Mouse (Mus musculus): ENCODE results near the gene Entpd8. TPM values are rescaled to one million over a fixed set of nuclear protein-coding genes. Genes with fewer than 3 reads are reported as not detected.
A peak's percentile ranks its signal among the peaks of the same experiment; 100 is the strongest.

Entpd8 gene
- polyA plus RNA-seq, 1 experiment from 2014 or later = not detected

DNA sequence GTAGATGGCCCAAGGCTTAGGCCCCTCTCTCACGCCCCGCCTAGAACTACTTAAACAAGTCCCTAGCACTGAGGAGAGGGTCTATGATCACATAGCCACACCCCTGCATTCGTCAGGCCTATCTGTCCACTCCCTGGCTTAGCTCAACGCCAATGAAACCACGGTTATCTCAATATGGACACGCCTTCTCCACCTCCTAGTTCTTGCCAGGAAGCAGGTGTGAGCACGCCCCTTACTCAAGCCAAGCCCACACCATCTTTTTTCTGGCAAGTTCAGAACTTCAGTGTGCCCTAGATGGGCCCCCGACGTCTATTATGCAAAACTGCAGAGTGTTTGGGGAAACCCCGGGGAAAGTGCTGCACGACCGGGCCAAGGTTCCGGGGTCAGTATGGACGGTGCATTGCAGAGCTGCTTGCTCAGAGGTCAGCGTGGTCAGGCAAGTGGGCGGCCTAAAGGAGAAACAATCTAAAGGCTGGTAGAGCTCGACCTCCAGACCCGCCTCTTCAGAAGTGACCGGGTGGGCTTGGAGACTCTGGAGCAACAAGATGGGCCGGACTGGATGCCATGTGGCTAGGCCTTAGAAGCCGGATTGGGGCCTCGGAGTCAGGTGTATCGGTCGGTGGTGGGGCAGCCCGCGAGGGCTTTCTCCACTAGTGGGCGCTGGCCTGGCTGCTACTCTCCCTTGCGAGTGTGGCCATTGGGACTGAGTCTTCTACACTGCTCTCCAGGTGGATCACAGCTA lies 15.2 kb downstream of the Entpd8 start, which contains the start of gene Noxa1:
Noxa1 (minus strand) TSS at position 41 of the 742 bp plus-strand sequence.
- peak; percentile 32; the same call in 1 of the 2 replicates for ATAC-seq (ENCODE audit: insufficient number of reproducible peaks, insufficient read depth, low FRiP score, low TSS enrichment, low read depth)
- no peak within 1 kb of the TSS for H3K27ac ChIP-seq
- H3K4me2 ChIP-seq = peak within 1 kb of the TSS; percentile 50
- peak within 1 kb of the TSS; percentile 23 for H3K4me3 ChIP-seq
- H3K36me3 ChIP-seq = no peaks in the 10 kb centered on the region
- H3K27me3 ChIP-seq = peaks cover 36% of the 10 kb centered on the region
- no peaks in the 10 kb centered on the region; the same call in 1 of the 2 replicates for H3K4me1 ChIP-seq
- 47% methylated on average over 28 of the region's 28 CpGs for WGBS
- 0 out of 2 replicates have a peak within 1 kb of the TSS, but pooled peaks have one; percentile 12 for H3K9ac ChIP-seq
- H3K9me3 ChIP-seq = no peaks in the 10 kb centered on the region

DNA sequence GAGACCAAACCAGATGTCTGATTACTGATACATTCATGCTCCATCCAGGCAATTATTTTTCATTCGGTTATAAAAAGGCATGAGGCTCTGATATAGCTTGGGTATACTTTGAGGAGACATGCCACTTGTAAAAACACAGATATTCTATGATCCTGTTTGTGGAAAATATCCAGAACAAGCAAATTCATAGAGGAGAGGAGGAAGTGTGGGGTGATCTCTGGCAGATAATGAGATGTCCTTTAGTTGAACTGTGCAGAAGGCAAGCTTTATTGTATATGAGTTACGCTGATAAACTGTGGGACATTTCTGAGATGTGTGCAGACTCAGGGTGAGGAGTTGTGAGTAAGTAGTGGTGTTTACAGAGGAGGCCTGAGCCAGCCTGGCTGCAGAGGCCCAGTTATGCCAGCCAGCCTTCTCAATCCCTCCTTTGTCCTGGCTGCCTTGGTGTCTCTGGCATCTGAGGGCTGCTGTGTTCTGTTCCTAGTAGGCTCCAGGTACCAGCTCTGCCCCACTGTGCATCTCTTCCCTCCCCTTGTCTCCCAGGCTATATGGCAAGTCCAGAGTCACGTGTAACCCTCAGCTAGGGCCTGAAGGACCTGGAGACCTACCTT lies 18.0 kb downstream of the Entpd8 start:
- H3K27me3 ChIP-seq = peaks cover 25% of the 10 kb centered on the region
- peak overlapping the region; percentile 12; the same call in 1 of the 2 replicates for H3K9ac ChIP-seq
- 59% methylated on average over 3 of the region's 3 CpGs for WGBS
- H3K4me2 ChIP-seq = no peak overlapping the region
- H3K4me1 ChIP-seq = no peaks in the 10 kb centered on the region; the same call in 1 of the 2 replicates
- H3K36me3 ChIP-seq = no peaks in the 10 kb centered on the region
- ATAC-seq (ENCODE audit: insufficient number of reproducible peaks, insufficient read depth, low FRiP score, low TSS enrichment, low read depth) = no peak
- no peaks in the 10 kb centered on the region for H3K9me3 ChIP-seq
- H3K27ac ChIP-seq = no peak overlapping the region
- H3K4me3 ChIP-seq = no peak overlapping the region

DNA sequence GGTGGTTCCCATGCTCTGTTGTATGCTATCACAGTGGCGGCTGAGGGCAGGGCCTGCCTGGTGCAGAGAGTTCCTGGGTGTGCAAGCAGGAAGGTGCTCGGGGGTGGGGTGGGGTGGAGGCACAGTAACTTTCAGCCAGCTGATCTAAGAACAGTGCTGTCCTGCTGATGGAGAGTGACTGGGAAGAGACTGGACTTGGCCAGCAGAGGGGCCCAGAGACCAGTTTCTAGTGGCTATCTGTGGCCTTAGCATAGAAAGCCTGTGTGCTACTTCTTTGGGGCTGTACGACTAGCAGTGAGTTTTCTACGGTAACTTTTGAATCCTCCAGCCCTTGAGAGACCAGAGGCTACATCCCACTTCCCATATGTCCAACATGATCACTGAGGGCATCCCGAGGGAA lies 18.9 kb downstream of the Entpd8 start:
- no peak for ATAC-seq (ENCODE audit: insufficient number of reproducible peaks, insufficient read depth, low FRiP score, low TSS enrichment, low read depth)
- H3K36me3 ChIP-seq = no peaks in the 10 kb centered on the region
- no peak overlapping the region for H3K27ac ChIP-seq
- no peaks in the 10 kb centered on the region for H3K9me3 ChIP-seq
- no peak overlapping the region for H3K9ac ChIP-seq
- 57% methylated on average over 5 of the region's 5 CpGs for WGBS
- H3K4me2 ChIP-seq = no peak overlapping the region
- H3K4me3 ChIP-seq = no peak overlapping the region
- H3K4me1 ChIP-seq = no peaks in the 10 kb centered on the region; the same call in 1 of the 2 replicates
- peaks cover 18% of the 10 kb centered on the region for H3K27me3 ChIP-seq

DNA sequence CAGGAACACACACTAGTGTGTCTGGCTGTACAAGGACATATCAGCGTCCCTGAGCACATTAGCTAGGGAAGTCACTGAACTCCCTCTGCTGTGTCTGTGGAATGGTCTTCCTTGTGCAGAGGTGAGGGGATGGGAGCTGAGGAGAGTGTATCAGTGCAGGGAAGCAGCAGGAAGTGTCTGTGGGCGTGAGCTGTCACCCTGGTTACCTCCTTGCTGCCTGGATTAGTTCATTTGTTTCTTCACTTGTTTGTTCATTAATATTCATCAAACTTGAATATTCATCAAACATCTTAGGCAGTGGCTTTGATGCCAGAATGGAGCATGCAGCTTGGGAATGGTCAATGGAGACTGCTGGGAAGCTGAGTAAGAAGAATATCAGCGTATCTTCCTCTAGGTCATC lies 19.6 kb downstream of the Entpd8 start:
- no peaks in the 10 kb centered on the region; the same call in 1 of the 2 replicates for H3K4me1 ChIP-seq
- peaks cover 10% of the 10 kb centered on the region for H3K27me3 ChIP-seq
- 82% methylated on average over 3 of the region's 3 CpGs for WGBS
- H3K27ac ChIP-seq = no peak overlapping the region
- H3K9me3 ChIP-seq = no peaks in the 10 kb centered on the region
- H3K4me3 ChIP-seq = no peak overlapping the region
- H3K4me2 ChIP-seq = no peak overlapping the region
- ATAC-seq (ENCODE audit: insufficient number of reproducible peaks, insufficient read depth, low FRiP score, low TSS enrichment, low read depth) = no peak
- H3K9ac ChIP-seq = no peak overlapping the region
- H3K36me3 ChIP-seq = no peaks in the 10 kb centered on the region

DNA sequence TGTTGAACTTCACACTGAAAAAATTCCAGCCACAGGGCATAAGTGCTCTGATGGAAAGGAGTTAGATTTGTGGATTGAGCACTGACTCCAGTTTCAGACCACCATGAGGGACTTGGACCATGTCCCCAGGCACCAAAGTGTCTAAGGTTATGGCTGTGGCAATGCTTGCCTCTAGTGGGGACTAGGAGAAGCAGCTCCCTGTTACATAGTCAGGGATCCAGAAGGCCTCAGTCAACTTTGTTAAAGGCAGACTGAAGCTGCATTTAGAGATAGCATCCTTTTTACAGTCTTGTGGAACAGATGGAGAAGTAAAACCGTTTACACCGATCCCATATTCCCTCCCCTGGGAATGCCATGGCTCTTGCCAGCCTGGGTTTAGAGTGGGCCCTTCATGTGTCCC lies 24.0 kb downstream of the Entpd8 start:
- Histone ChIP-seq H3K4me3 (no peak overlapping the region), H3K9ac (no peak overlapping the region), H3K36me3 (no peaks in the 10 kb centered on the region), H3K4me2 (no peak overlapping the region), H3K27ac (no peak overlapping the region), H3K27me3 (no peaks in the 10 kb centered on the region), H3K9me3 (no peaks in the 10 kb centered on the region), H3K4me1 (no peaks in the 10 kb centered on the region)
- 82% methylated on average over 2 of the region's 2 CpGs for WGBS
- ATAC-seq (ENCODE audit: insufficient number of reproducible peaks, insufficient read depth, low FRiP score, low TSS enrichment, low read depth) = no peak

DNA sequence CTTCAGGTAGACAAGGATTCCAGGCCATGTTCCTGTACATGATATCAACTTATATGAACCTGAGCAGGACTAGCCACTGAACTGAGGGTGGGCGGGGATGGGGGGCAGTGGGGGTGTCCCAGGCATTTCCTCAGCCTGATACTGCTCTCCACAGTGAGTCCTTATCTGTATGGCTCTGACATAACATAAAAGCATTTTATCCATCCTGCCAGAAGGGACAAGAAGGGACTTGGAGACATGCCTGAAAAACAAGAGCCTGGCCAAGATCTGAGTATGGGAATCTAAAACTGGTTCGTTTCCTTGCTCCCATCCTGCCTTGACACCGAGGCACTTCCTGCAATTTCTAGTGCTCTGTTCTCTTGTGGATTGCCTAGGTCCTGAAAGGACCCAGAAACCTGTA lies 25.9 kb downstream of the Entpd8 start:
- H3K4me3 ChIP-seq = no peak overlapping the region
- H3K9me3 ChIP-seq = no peaks in the 10 kb centered on the region
- no peak for ATAC-seq (ENCODE audit: insufficient number of reproducible peaks, insufficient read depth, low FRiP score, low TSS enrichment, low read depth)
- 76% methylated on average over 3 of the region's 3 CpGs for WGBS
- H3K27me3 ChIP-seq = no peaks in the 10 kb centered on the region
- H3K4me1 ChIP-seq = no peaks in the 10 kb centered on the region
- H3K36me3 ChIP-seq = no peaks in the 10 kb centered on the region
- no peak overlapping the region for H3K27ac ChIP-seq
- H3K9ac ChIP-seq = no peak overlapping the region
- H3K4me2 ChIP-seq = no peak overlapping the region

DNA sequence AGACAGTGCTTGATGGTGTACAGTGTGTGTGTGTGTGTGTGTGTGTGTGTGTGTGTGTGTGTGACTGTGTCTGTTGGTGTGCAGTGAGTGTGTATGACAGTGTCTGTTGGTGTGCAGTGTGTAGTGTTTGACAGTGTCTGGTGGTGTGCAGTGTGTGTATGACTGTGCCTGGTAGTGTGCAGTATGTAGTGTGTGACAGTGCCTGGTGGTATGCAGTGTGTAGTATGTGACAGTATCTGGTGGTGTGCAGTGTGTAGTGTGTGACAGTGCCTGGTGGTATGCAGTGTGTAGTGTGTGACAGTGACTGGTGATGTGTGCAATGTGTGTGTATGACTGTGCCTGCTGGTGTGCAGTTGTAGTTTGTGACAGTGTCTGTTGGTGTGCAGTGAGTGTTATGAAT lies 29.4 kb downstream of the Entpd8 start:
- no peaks in the 10 kb centered on the region for H3K9me3 ChIP-seq

DNA sequence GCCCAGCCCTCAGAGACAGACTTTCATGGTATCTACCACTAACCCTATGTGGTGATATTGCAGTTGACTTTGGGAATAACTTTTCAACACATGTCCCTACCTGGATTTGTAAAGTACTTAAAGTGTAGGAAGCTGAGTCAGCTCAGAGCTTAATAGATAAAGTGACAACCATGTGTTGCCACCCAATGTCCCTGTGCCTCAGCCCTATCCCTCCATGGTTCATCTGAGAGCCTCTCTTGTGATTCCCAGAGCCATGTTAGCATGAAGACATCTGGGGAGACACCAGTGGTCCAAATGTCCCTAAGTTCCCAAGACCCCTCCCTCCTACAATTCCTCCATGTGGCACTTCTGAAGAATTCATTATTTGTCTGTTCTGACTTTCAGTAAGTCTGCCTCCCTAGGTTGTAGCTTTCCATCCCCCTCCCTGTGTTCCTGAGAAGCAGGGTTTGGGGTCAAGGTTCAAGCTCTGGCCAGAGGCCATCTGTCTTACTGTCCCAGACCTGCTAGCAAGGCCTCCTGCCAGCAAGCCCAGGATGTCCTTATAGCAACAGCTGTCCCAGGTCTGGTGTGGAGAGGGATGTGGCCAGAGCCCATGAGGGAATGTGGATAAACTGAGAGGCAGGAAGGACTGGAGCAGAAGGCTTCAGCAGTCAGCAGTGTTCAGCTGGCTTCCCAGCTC lies 30.5 kb downstream of the Entpd8 start:
- peak overlapping the region; percentile 13; the same call in 1 of the 2 replicates for H3K27ac ChIP-seq
- H3K36me3 ChIP-seq = no peaks in the 10 kb centered on the region
- no peaks in the 10 kb centered on the region for H3K9me3 ChIP-seq
- H3K4me3 ChIP-seq = no peak overlapping the region
- H3K27me3 ChIP-seq = no peaks in the 10 kb centered on the region
- no peaks in the 10 kb centered on the region for H3K4me1 ChIP-seq
- H3K4me2 ChIP-seq = no peak overlapping the region
- no peak overlapping the region for H3K9ac ChIP-seq
- ATAC-seq (ENCODE audit: insufficient number of reproducible peaks, insufficient read depth, low FRiP score, low TSS enrichment, low read depth) = no peak

More for the DNA sequence above, 29.4 kb downstream of the Entpd8 start:
- Histone ChIP-seq H3K4me1 (no peaks in the 10 kb centered on the region), H3K27ac (no peak overlapping the region), H3K9ac (no peak overlapping the region), H3K4me3 (no peak overlapping the region), H3K36me3 (no peaks in the 10 kb centered on the region), H3K4me2 (no peak overlapping the region), H3K27me3 (no peaks in the 10 kb centered on the region)
- no peak for ATAC-seq (ENCODE audit: insufficient number of reproducible peaks, insufficient read depth, low FRiP score, low TSS enrichment, low read depth)

DNA sequence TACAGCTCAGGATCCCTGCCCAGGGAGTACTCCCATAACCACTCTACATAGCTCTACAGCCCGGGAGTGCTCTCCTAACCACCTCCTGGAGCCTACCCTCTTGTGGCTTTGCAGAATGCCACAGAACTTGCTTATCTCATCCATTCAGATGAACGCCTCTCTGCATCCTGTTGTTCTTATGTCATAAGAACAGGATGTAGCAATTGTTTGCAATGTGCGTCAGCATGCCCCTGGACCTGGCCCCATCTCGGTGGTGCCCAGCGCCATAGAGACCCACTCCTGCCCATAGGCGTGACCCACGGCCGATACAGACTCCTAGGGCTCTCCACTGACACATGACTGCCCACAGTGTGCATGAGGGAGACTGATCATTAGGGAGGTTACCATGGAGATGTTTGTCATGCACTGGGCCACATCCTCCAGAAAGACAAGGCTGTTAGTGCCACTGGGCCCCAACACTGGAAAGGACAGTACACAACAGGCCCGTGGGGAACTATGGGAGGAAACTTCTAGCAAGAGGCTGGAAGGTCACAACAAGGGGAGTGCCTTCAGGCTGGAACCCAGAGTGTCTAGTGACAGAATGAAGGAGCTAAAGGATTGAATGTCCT lies 31.2 kb downstream of the Entpd8 start:
- H3K4me3 ChIP-seq = no peak overlapping the region
- H3K36me3 ChIP-seq = no peaks in the 10 kb centered on the region
- H3K9me3 ChIP-seq = no peaks in the 10 kb centered on the region
- no peaks in the 10 kb centered on the region for H3K4me1 ChIP-seq
- H3K4me2 ChIP-seq = no peak overlapping the region
- 72% methylated on average over 9 of the region's 9 CpGs for WGBS
- H3K9ac ChIP-seq = no peak overlapping the region
- ATAC-seq (ENCODE audit: insufficient number of reproducible peaks, insufficient read depth, low FRiP score, low TSS enrichment, low read depth) = no peak
- H3K27ac ChIP-seq = peak overlapping the region; percentile 48; the same call in 1 of the 2 replicates
- H3K27me3 ChIP-seq = no peaks in the 10 kb centered on the region

DNA sequence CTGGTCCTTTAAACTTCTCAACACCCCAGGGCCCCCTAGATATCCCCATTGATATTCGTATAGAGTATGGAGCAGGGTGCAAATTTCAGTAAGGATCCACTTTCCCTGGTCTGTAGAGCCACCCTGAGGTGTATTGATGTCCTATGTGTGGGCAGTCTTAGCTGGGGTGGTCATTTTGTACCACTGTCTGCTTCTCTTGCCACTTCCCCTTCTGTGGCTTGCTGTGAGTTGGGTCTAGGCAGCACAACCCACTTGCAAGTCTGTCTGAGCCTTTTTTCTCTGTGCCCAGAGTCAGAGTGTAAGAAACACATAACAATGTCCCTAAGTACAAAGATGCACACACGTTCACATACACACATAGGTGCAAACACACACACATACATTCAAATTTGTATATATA lies 34.2 kb downstream of the Entpd8 start:
- no peak overlapping the region for H3K4me2 ChIP-seq
- no peaks in the 10 kb centered on the region for H3K9me3 ChIP-seq
- H3K4me3 ChIP-seq = no peak overlapping the region
- H3K4me1 ChIP-seq = no peaks in the 10 kb centered on the region
- H3K9ac ChIP-seq = no peak overlapping the region
- H3K36me3 ChIP-seq = no peaks in the 10 kb centered on the region
- 79% methylated on average over 2 of the region's 2 CpGs for WGBS
- no peak overlapping the region for H3K27ac ChIP-seq
- ATAC-seq (ENCODE audit: insufficient number of reproducible peaks, insufficient read depth, low FRiP score, low TSS enrichment, low read depth) = no peak
- H3K27me3 ChIP-seq = no peaks in the 10 kb centered on the region

DNA sequence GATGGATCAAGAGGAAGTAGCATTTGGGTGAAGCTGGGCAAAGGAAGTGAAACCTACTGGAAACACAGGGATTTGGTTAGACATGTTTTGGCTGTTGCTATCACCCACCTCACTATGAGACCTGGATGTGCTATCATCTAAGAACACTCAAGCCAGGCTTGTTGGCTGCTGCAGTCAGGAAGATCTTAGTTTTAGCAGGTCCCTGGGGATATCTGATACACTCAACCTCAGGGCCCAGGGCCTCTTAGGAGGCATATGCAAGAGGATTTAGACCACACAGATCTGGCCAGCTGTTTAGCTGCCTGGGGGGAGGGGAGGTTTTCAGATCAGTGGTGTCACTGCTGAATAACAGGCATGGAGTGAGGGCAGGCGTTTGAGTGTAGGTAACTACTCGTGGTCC lies 35.3 kb downstream of the Entpd8 start:
- H3K4me1 ChIP-seq = no peaks in the 10 kb centered on the region
- H3K9me3 ChIP-seq = no peaks in the 10 kb centered on the region
- no peak overlapping the region for H3K4me2 ChIP-seq
- ATAC-seq (ENCODE audit: insufficient number of reproducible peaks, insufficient read depth, low FRiP score, low TSS enrichment, low read depth) = no peak
- no peak overlapping the region for H3K27ac ChIP-seq
- 58% methylated on average over 2 of the region's 2 CpGs for WGBS
- H3K9ac ChIP-seq = 0 out of 2 replicates have a peak overlapping the region, but pooled peaks have one; percentile 3
- no peaks in the 10 kb centered on the region for H3K36me3 ChIP-seq
- no peak overlapping the region for H3K4me3 ChIP-seq
- no peaks in the 10 kb centered on the region for H3K27me3 ChIP-seq
